Mouse (Mus musculus): ENCODE data around the gene Nckap5. TPM values are rescaled to one million over a fixed set of nuclear protein-coding genes. Genes with fewer than 3 reads are reported as not detected.

Gene Nckap5
- polyA plus RNA-seq, 1 experiment: 50.4 TPM

DNA sequence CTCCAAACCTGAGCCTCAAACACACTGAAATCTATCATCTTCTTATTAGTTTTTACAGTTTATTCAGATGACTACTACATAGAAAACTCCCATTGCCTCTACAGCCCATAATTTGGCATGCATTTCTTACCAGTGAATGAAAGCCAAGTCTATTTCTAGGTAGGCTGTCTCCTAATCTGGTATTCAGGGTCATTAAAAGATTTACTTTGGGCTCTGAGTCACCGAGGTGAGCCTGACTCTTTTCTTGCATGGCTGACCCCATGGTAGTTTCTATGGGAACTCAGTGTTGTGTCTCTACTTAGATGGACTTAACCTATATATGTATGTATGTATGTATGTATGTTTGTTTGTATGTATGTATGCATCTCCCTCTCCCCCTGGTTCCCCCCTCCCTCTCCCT lies 63.6 kb downstream of the Nckap5 start:
- no peak for DNase-seq
- Histone ChIP-seq H3K4me1 (ENCODE audit: control insufficient read depth, insufficient read depth, low read length) (no peaks in the 10 kb centered on the region), H3K4me3 (replicated peaks; ENCODE audit: extremely low read depth, low read depth, low read length) (no peak overlapping the region)
- 68% methylated on average over 1 of the region's 1 CpGs for WGBS
- no peak for TF ChIP-seq CTCF (IDR thresholded peaks at IDR 0.05; ENCODE audit: insufficient read depth, low read length)
- TF ChIP-seq POLR2A (IDR thresholded peaks at IDR 0.05; ENCODE audit: borderline replicate concordance, extremely low read depth, low read depth, low read length): no peak

DNA sequence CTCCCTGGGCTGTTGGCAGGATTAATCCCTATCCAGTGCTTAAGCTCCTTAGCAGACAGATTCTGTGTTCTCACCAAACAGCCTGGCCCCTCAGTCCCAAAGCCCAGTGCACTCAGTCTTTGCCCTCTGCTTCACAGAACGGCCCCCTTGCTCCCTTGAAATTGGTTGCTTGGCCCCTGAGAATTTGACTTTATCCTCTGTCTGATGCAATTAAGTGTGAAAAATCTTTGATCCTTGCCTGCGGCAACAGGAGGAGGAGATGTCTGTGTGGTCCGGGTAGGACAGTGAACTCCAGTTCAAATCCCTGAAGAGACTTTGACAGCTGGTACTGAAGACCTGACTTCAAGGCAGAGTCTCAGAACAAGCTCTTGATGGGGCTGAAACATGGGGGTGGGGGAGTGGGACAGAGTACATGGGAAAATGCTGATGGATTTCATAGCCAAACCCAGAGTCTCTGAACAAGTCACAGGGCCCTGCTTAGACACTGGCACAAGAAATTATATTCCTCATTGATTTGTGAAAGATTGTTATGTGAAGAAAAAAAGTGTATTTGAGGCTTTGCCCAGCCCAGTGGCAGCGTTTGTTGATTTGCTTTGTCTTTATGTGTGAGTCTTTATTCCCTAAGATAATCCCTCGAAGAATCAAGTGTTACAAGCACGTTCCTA lies 65.0 kb downstream of the Nckap5 start:
- no peaks in the 10 kb centered on the region for H3K4me1 ChIP-seq (ENCODE audit: control insufficient read depth, insufficient read depth, low read length)
- 63% methylated on average over 6 of the region's 6 CpGs for WGBS
- H3K4me3 ChIP-seq (replicated peaks; ENCODE audit: extremely low read depth, low read depth, low read length): no peak overlapping the region
- TF ChIP-seq POLR2A (IDR thresholded peaks at IDR 0.05; ENCODE audit: borderline replicate concordance, extremely low read depth, low read depth, low read length) (no peak), CTCF (IDR thresholded peaks at IDR 0.05; ENCODE audit: insufficient read depth, low read length) (no peak)
- no peak for DNase-seq

DNA sequence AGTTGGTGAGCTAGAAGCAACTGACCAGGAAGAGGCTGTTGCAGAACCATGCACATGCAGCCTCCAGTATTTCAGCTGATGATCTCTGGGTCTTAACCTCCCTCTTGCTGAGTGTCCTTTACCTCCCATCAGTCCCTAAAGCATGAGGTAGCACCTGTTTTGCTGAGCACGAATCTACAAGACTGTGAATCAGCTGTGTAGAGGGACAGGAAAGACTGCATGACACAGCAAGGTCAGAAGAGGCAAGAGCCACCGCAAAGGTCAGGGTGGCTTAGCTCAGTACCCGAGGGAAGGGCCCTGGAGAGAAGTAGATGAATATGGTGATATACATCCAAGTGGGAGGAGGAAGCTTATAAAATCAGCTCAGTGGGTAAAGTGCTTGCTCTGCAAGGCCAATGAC lies 66.4 kb downstream of the Nckap5 start:
- DNase-seq: no peak
- H3K4me3 ChIP-seq (replicated peaks; ENCODE audit: extremely low read depth, low read depth, low read length): no peak overlapping the region
- no peak for TF ChIP-seq CTCF (IDR thresholded peaks at IDR 0.05; ENCODE audit: insufficient read depth, low read length)
- TF ChIP-seq POLR2A (IDR thresholded peaks at IDR 0.05; ENCODE audit: borderline replicate concordance, extremely low read depth, low read depth, low read length): no peak
- no peaks in the 10 kb centered on the region for H3K4me1 ChIP-seq (ENCODE audit: control insufficient read depth, insufficient read depth, low read length)
- WGBS: 73% methylated on average over 3 of the region's 3 CpGs

DNA sequence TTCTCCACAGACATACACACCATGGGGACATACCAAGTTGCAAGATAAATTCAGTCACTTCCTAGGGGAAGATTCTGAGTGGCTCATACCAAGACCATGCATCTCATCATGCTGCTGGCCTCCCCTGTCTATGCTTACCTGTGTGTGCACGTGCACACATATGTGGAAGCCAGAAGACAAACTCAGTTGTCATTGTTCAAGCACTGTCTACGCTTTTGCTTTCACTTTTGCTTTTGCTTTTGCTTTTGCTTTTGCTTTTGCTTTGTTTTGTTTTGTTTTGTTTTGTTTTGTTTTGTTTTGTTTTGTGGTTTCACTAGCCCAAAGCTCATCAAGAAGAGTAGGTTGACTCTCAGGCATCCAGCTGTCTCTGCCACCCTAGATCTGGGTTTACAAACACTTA lies 67.4 kb downstream of the Nckap5 start:
- DNase-seq: no peak
- Histone ChIP-seq H3K4me1 (ENCODE audit: control insufficient read depth, insufficient read depth, low read length) (no peaks in the 10 kb centered on the region), H3K4me3 (replicated peaks; ENCODE audit: extremely low read depth, low read depth, low read length) (no peak overlapping the region)
- TF ChIP-seq CTCF (IDR thresholded peaks at IDR 0.05; ENCODE audit: insufficient read depth, low read length): no peak
- no peak for TF ChIP-seq POLR2A (IDR thresholded peaks at IDR 0.05; ENCODE audit: borderline replicate concordance, extremely low read depth, low read depth, low read length)
- 66% methylated on average over 2 of the region's 2 CpGs for WGBS

DNA sequence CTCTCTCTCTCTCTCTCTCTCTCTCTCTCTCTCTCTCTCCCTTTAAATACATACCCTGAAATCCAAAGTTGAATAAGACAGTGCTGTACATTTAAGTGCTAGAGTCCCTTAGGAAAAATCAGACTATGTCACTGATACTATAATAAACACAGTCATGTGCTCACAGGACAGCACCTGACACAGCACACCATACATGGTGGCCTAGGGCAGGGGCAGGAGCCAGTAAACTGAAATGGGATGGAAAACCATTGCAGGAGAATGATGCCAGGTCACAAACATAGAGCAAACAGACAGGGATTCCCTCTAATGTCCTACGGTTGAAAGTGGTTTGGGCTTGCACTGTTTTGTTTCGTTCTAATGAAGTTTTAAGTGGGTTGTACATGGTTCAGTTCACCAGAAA lies 70.2 kb downstream of the Nckap5 start:
- no peak for DNase-seq
- H3K4me3 ChIP-seq (replicated peaks; ENCODE audit: extremely low read depth, low read depth, low read length): no peak overlapping the region
- no peak for TF ChIP-seq CTCF (IDR thresholded peaks at IDR 0.05; ENCODE audit: insufficient read depth, low read length)
- no peak for TF ChIP-seq POLR2A (IDR thresholded peaks at IDR 0.05; ENCODE audit: borderline replicate concordance, extremely low read depth, low read depth, low read length)
- WGBS: 91% methylated on average over 2 of the region's 2 CpGs
- no peaks in the 10 kb centered on the region for H3K4me1 ChIP-seq (ENCODE audit: control insufficient read depth, insufficient read depth, low read length)

- TF ChIP-seq POLR2A (IDR thresholded peaks at IDR 0.05; ENCODE audit: borderline replicate concordance, extremely low read depth, low read depth, low read length) (no peak), CTCF (IDR thresholded peaks at IDR 0.05; ENCODE audit: insufficient read depth, low read length) (no peak)
- DNase-seq: no peak
- Histone ChIP-seq H3K4me1 (ENCODE audit: control insufficient read depth, insufficient read depth, low read length) (peaks cover 7% of the 10 kb centered on the region), H3K4me3 (replicated peaks; ENCODE audit: extremely low read depth, low read depth, low read length) (no peak overlapping the region)
- 71% methylated on average over 5 of the region's 5 CpGs for WGBS
Measured at GRCm38 (mm10) chr1:126755682-126756081, 74.9 kb downstream of the Nckap5 start.

DNA sequence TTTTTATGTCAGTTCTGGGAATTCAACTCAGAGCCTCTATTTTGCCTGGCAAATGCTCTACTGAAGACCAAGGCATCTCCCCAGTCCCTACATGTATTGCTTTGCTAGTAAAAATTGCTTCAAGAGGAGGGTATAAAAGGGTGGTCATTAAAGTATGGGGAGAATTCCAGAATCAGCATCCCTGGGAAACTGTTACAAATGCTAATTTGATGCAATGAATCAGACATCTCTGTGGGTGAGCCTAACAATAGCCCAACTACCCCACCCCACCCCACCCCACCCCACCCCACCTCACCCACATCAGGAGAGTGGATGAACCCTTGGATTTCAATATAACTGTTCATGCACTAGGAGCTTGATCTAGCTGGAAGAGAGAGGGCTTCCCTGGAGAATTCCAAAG lies 77.0 kb downstream of the Nckap5 start:
- TF ChIP-seq POLR2A (IDR thresholded peaks at IDR 0.05; ENCODE audit: borderline replicate concordance, extremely low read depth, low read depth, low read length): no peak
- no peak for TF ChIP-seq CTCF (IDR thresholded peaks at IDR 0.05; ENCODE audit: insufficient read depth, low read length)
- H3K4me1 ChIP-seq (ENCODE audit: control insufficient read depth, insufficient read depth, low read length): peaks cover 7% of the 10 kb centered on the region
- no peak for DNase-seq
- H3K4me3 ChIP-seq (replicated peaks; ENCODE audit: extremely low read depth, low read depth, low read length): no peak overlapping the region

DNA sequence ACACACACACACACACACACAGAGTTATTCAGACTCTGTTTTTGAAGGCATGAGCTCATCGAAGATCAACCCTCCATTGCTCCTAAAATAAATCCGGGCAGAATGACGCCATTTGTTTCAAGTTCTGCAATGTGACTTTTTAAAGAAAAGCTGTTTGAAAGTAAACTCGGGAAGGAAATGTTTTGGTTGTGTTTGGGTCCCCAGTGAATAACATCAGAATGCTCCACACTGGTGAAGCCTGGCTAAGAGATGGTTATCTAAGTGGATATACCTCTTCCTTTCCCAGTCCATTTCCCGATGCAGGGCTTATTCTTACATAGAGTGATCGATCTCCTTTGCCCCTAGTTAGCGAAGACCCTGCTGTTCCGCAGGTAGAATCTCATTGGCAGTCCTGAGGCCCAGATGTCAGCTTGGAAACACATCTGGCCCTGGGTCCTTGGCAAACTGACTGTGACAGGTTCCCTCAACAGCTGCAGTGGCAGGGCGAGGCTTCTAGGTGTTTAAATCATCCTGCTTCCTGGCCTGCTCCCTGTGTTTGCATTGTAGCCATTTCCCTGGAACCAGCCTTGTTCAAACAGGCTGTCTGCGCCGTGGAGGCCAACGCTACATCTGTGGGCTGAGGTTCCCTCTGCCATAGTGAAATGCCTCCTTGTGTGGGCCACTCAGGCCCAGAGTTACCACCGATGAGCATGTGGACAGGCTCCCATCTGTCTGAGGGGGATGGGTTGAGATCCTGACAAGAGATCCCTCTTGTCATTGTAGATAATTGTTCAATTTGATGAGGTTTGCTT lies 78.2 kb downstream of the Nckap5 start:
- H3K4me3 ChIP-seq (replicated peaks; ENCODE audit: extremely low read depth, low read depth, low read length): no peak overlapping the region
- whole genome bisulfite sequencing: 35% methylated on average over 13 of the region's 13 CpGs
- no peak for DNase-seq
- TF ChIP-seq CTCF (IDR thresholded peaks at IDR 0.05; ENCODE audit: insufficient read depth, low read length): no peak
- no peak for TF ChIP-seq POLR2A (IDR thresholded peaks at IDR 0.05; ENCODE audit: borderline replicate concordance, extremely low read depth, low read depth, low read length)
- peaks cover 7% of the 10 kb centered on the region for H3K4me1 ChIP-seq (ENCODE audit: control insufficient read depth, insufficient read depth, low read length)

GRCm38 (mm10) chr1:126751137-126751536 lies 79.5 kb downstream of the Nckap5 start:
- Histone ChIP-seq H3K4me3 (replicated peaks; ENCODE audit: extremely low read depth, low read depth, low read length) (no peak overlapping the region), H3K4me1 (ENCODE audit: control insufficient read depth, insufficient read depth, low read length) (peaks cover 7% of the 10 kb centered on the region)
- TF ChIP-seq POLR2A (IDR thresholded peaks at IDR 0.05; ENCODE audit: borderline replicate concordance, extremely low read depth, low read depth, low read length) (no peak), CTCF (IDR thresholded peaks at IDR 0.05; ENCODE audit: insufficient read depth, low read length) (no peak)
- 96% methylated on average over 6 of the region's 6 CpGs for WGBS
- no peak for DNase-seq

DNA sequence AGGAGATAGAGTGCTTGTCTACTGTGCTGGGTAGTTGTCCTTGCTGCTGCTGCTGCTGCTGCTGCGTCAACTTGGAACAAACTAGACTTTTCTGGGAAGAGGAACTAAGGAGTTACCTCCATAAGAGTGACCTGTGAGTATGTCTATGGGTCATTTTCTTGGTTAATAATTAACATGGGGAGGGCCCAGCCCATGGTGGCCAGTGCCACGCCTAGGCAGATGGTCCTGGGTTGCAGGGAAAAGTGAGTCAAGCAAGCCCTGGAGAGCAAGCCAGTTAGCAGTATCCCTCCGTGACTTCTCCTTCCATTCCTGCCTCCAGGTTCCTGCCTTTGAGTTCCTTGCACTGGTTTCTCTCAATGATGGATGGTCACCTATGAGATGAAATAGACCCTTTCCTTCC lies 80.4 kb downstream of the Nckap5 start:
- WGBS: 92% methylated on average over 3 of the region's 3 CpGs
- no peak for TF ChIP-seq CTCF (IDR thresholded peaks at IDR 0.05; ENCODE audit: insufficient read depth, low read length)
- TF ChIP-seq POLR2A (IDR thresholded peaks at IDR 0.05; ENCODE audit: borderline replicate concordance, extremely low read depth, low read depth, low read length): no peak
- DNase-seq: no peak
- H3K4me3 ChIP-seq (replicated peaks; ENCODE audit: extremely low read depth, low read depth, low read length): no peak overlapping the region
- peaks cover 7% of the 10 kb centered on the region for H3K4me1 ChIP-seq (ENCODE audit: control insufficient read depth, insufficient read depth, low read length)
